Mouse (Mus musculus): ENCODE results near the gene Dnah5. TPM values are rescaled to one million over a fixed set of nuclear protein-coding genes. Genes with fewer than 3 reads are reported as not detected.

Gene Dnah5
- polyA plus RNA-seq, 1 experiment from 2014 or later: 0.36 TPM

- no peak overlapping the region for H3K27ac ChIP-seq (ENCODE audit: low read length)
- no peaks in the 10 kb centered on the region for H3K9me3 ChIP-seq (ENCODE audit: control insufficient read depth, low read length)
- H3K36me3 ChIP-seq (ENCODE audit: control insufficient read depth, insufficient read depth, low read length): no peaks in the 10 kb centered on the region
- no peak overlapping the region for H3K4me2 ChIP-seq (ENCODE audit: low read depth, low read length)
- no peaks in the 10 kb centered on the region for H3K4me1 ChIP-seq (replicated peaks; ENCODE audit: control insufficient read depth, insufficient read depth, low read length)
- no peak overlapping the region for H3K4me3 ChIP-seq (ENCODE audit: low read length)
- no peak for ATAC-seq (ENCODE audit: low read depth)
- H3K27me3 ChIP-seq (ENCODE audit: control insufficient read depth, insufficient read depth, low read depth, low read length): no peaks in the 10 kb centered on the region
- 28% methylated on average over 8 of the region's 8 CpGs for WGBS
- H3K9ac ChIP-seq (ENCODE audit: low read length): no peak overlapping the region
Measured at GRCm38 (mm10) chr15:28216358-28216757, 12.8 kb downstream of the Dnah5 start.

DNA sequence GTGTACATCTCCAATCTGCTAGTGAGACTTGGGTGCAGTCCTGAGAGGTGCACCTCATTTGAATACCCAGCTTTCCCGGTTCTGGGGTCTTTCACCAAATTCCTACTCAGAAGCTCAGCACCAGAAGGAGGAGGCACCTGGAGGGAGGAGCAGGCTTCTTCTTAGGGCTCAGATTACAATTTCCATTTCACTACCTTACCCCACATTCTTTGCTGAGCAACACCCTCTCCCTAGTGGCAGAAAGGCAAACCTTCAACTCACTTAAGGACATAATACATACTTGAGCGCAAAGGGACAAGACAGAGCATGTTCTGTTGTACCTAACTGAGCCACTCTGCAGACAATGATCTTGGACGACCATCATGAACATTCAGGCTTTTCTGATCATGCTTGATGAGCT lies 23.8 kb downstream of the Dnah5 start:
- H3K27ac ChIP-seq (ENCODE audit: low read length): no peak overlapping the region
- no peak overlapping the region for H3K4me2 ChIP-seq (ENCODE audit: low read depth, low read length)
- no peaks in the 10 kb centered on the region for H3K4me1 ChIP-seq (replicated peaks; ENCODE audit: control insufficient read depth, insufficient read depth, low read length)
- ATAC-seq (ENCODE audit: low read depth): no peak
- no peak overlapping the region for H3K9ac ChIP-seq (ENCODE audit: low read length)
- H3K4me3 ChIP-seq (ENCODE audit: low read length): no peak overlapping the region
- no peaks in the 10 kb centered on the region for H3K9me3 ChIP-seq (ENCODE audit: control insufficient read depth, low read length)
- no peaks in the 10 kb centered on the region for H3K27me3 ChIP-seq (ENCODE audit: control insufficient read depth, insufficient read depth, low read depth, low read length)
- no peaks in the 10 kb centered on the region for H3K36me3 ChIP-seq (ENCODE audit: control insufficient read depth, insufficient read depth, low read length)
- WGBS: 38% methylated on average over 3 of the region's 3 CpGs

- no peak for ATAC-seq (ENCODE audit: low read depth)
- H3K27me3 ChIP-seq (ENCODE audit: control insufficient read depth, insufficient read depth, low read depth, low read length): no peaks in the 10 kb centered on the region
- H3K36me3 ChIP-seq (ENCODE audit: control insufficient read depth, insufficient read depth, low read length): no peaks in the 10 kb centered on the region
- no peak overlapping the region for H3K9ac ChIP-seq (ENCODE audit: low read length)
- H3K9me3 ChIP-seq (ENCODE audit: control insufficient read depth, low read length): no peaks in the 10 kb centered on the region
- no peak overlapping the region for H3K27ac ChIP-seq (ENCODE audit: low read length)
- 70% methylated on average over 1 of the region's 1 CpGs for WGBS
- H3K4me1 ChIP-seq (replicated peaks; ENCODE audit: control insufficient read depth, insufficient read depth, low read length): no peaks in the 10 kb centered on the region
- no peak overlapping the region for H3K4me2 ChIP-seq (ENCODE audit: low read depth, low read length)
- no peak overlapping the region for H3K4me3 ChIP-seq (ENCODE audit: low read length)
Measured at GRCm38 (mm10) chr15:28260250-28260649, 56.7 kb downstream of the Dnah5 start.

GRCm38 (mm10) chr15:28299438-28299837 lies 95.9 kb downstream of the Dnah5 start:
- no peaks in the 10 kb centered on the region for H3K27me3 ChIP-seq (ENCODE audit: control insufficient read depth, insufficient read depth, low read depth, low read length)
- H3K9ac ChIP-seq (ENCODE audit: low read length): no peak overlapping the region
- H3K4me1 ChIP-seq (replicated peaks; ENCODE audit: control insufficient read depth, insufficient read depth, low read length): no peaks in the 10 kb centered on the region
- no peak overlapping the region for H3K4me2 ChIP-seq (ENCODE audit: low read depth, low read length)
- H3K36me3 ChIP-seq (ENCODE audit: control insufficient read depth, insufficient read depth, low read length): no peaks in the 10 kb centered on the region
- WGBS: 75% methylated on average over 4 of the region's 4 CpGs
- no peak overlapping the region for H3K4me3 ChIP-seq (ENCODE audit: low read length)
- no peak for ATAC-seq (ENCODE audit: low read depth)
- no peaks in the 10 kb centered on the region for H3K9me3 ChIP-seq (ENCODE audit: control insufficient read depth, low read length)
- no peak overlapping the region for H3K27ac ChIP-seq (ENCODE audit: low read length)

DNA sequence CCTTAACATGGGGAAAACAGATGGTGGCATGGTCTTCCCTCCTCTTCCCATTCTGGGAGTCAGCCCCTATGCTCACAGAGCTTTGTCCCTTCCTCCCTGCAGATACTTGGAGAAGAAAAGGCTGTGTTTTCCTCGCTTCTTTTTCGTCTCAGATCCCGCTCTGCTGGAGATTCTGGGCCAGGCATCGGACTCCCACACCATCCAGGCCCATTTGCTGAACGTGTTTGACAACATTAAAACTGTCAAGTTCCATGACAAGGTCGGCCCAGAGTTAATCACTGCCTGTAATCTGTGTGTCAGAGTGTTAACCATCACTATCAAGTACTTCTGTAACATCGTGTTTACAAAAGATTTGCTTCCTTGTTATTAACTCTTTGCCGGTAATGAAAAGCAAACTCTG lies 103.6 kb downstream of the Dnah5 start:
- Histone ChIP-seq H3K4me3 (ENCODE audit: low read length) (no peak overlapping the region), H3K4me2 (ENCODE audit: low read depth, low read length) (no peak overlapping the region), H3K9ac (ENCODE audit: low read length) (no peak overlapping the region), H3K4me1 (replicated peaks; ENCODE audit: control insufficient read depth, insufficient read depth, low read length) (no peaks in the 10 kb centered on the region), H3K27me3 (ENCODE audit: control insufficient read depth, insufficient read depth, low read depth, low read length) (no peaks in the 10 kb centered on the region), H3K9me3 (ENCODE audit: control insufficient read depth, low read length) (no peaks in the 10 kb centered on the region), H3K27ac (ENCODE audit: low read length) (no peak overlapping the region), H3K36me3 (ENCODE audit: control insufficient read depth, insufficient read depth, low read length) (no peaks in the 10 kb centered on the region)
- no peak for ATAC-seq (ENCODE audit: low read depth)
- 24% methylated on average over 8 of the region's 8 CpGs for WGBS

GRCm38 (mm10) chr15:28307884-28308283 lies 104.3 kb downstream of the Dnah5 start:
- Histone ChIP-seq H3K4me2 (ENCODE audit: low read depth, low read length) (no peak overlapping the region), H3K36me3 (ENCODE audit: control insufficient read depth, insufficient read depth, low read length) (no peaks in the 10 kb centered on the region), H3K9ac (ENCODE audit: low read length) (no peak overlapping the region), H3K27me3 (ENCODE audit: control insufficient read depth, insufficient read depth, low read depth, low read length) (no peaks in the 10 kb centered on the region), H3K4me1 (replicated peaks; ENCODE audit: control insufficient read depth, insufficient read depth, low read length) (no peaks in the 10 kb centered on the region), H3K27ac (ENCODE audit: low read length) (no peak overlapping the region), H3K4me3 (ENCODE audit: low read length) (no peak overlapping the region), H3K9me3 (ENCODE audit: control insufficient read depth, low read length) (no peaks in the 10 kb centered on the region)
- ATAC-seq (ENCODE audit: low read depth): no peak
- 82% methylated on average over 2 of the region's 2 CpGs for WGBS

DNA sequence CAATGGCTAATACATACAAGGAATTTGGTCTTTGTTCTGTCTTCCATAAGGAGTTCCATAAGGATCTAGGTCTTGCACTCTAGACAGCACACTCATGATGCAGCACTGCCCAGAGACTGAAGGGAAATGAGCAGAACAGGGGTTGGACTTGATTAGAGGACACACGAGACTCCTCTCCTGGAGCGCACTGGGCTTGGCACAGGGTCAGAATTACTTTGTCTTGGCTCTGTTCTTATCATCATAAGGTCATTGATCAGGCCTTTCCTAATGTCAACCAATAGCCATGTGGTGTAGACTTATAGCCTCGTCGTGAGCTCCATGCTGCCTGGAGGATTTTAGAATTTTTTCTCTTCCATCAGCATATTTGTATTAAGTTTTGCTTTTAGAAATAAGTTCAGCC lies 107.0 kb downstream of the Dnah5 start:
- Histone ChIP-seq H3K4me2 (ENCODE audit: low read depth, low read length) (no peak overlapping the region), H3K27ac (ENCODE audit: low read length) (no peak overlapping the region), H3K9me3 (ENCODE audit: control insufficient read depth, low read length) (no peaks in the 10 kb centered on the region), H3K9ac (ENCODE audit: low read length) (no peak overlapping the region), H3K4me3 (ENCODE audit: low read length) (no peak overlapping the region), H3K27me3 (ENCODE audit: control insufficient read depth, insufficient read depth, low read depth, low read length) (no peaks in the 10 kb centered on the region), H3K4me1 (replicated peaks; ENCODE audit: control insufficient read depth, insufficient read depth, low read length) (no peaks in the 10 kb centered on the region), H3K36me3 (ENCODE audit: control insufficient read depth, insufficient read depth, low read length) (no peaks in the 10 kb centered on the region)
- no peak for ATAC-seq (ENCODE audit: low read depth)
- 57% methylated on average over 4 of the region's 4 CpGs for WGBS

DNA sequence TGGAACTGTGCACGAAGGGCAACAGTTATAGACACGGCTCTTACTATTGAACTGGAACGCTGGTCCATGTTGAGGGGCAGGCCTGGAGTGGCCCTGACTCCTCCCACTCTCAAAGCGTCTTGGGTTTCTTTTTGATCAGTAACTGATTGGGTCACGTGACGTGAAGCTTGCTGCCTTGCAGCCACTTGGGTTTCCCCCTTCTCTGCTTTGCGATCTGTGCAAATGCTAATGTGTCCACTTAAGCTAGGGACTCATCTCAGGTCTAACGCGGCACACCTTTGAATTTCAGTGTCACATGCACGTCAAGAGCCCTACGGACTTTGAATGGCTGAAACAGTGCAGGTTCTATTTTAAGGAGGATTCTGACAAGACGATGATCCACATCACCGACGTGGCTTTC lies 109.9 kb downstream of the Dnah5 start:
- no peak overlapping the region for H3K27ac ChIP-seq (ENCODE audit: low read length)
- WGBS: 61% methylated on average over 14 of the region's 14 CpGs
- H3K9ac ChIP-seq (ENCODE audit: low read length): no peak overlapping the region
- H3K4me3 ChIP-seq (ENCODE audit: low read length): no peak overlapping the region
- no peaks in the 10 kb centered on the region for H3K36me3 ChIP-seq (ENCODE audit: control insufficient read depth, insufficient read depth, low read length)
- H3K4me1 ChIP-seq (replicated peaks; ENCODE audit: control insufficient read depth, insufficient read depth, low read length): no peaks in the 10 kb centered on the region
- no peaks in the 10 kb centered on the region for H3K27me3 ChIP-seq (ENCODE audit: control insufficient read depth, insufficient read depth, low read depth, low read length)
- no peak for ATAC-seq (ENCODE audit: low read depth)
- no peaks in the 10 kb centered on the region for H3K9me3 ChIP-seq (ENCODE audit: control insufficient read depth, low read length)
- H3K4me2 ChIP-seq (ENCODE audit: low read depth, low read length): no peak overlapping the region

- H3K4me1 ChIP-seq (replicated peaks; ENCODE audit: control insufficient read depth, insufficient read depth, low read length): no peaks in the 10 kb centered on the region
- H3K4me2 ChIP-seq (ENCODE audit: low read depth, low read length): no peak overlapping the region
- no peaks in the 10 kb centered on the region for H3K36me3 ChIP-seq (ENCODE audit: control insufficient read depth, insufficient read depth, low read length)
- no peak for ATAC-seq (ENCODE audit: low read depth)
- H3K27ac ChIP-seq (ENCODE audit: low read length): no peak overlapping the region
- H3K27me3 ChIP-seq (ENCODE audit: control insufficient read depth, insufficient read depth, low read depth, low read length): no peaks in the 10 kb centered on the region
- H3K4me3 ChIP-seq (ENCODE audit: low read length): no peak overlapping the region
- H3K9ac ChIP-seq (ENCODE audit: low read length): no peak overlapping the region
- no peaks in the 10 kb centered on the region for H3K9me3 ChIP-seq (ENCODE audit: control insufficient read depth, low read length)
- 22% methylated on average over 6 of the region's 6 CpGs for WGBS
Measured at GRCm38 (mm10) chr15:28315812-28316528, 112.4 kb downstream of the Dnah5 start.

DNA sequence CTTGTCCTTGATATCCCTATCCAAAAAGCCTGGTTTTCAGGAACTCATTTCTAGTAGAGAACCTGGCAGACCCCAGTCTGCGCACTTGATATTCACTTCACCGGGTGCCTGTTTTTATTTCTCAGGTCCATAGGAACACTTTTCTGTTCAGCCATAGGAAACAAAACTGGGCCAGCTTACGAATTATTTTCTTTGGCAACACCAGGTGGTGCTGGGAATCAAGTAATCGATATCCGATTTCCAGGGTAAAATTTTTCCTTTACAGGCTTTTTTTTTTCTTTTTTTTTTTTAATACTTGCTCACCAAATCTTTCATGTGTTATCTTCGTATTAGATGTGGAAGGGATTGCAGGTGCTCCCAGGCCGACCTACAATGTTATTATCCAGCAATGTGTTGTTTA lies 119.0 kb downstream of the Dnah5 start:
- Histone ChIP-seq H3K4me2 (ENCODE audit: low read depth, low read length) (no peak overlapping the region), H3K4me1 (replicated peaks; ENCODE audit: control insufficient read depth, insufficient read depth, low read length) (no peaks in the 10 kb centered on the region), H3K27ac (ENCODE audit: low read length) (no peak overlapping the region), H3K4me3 (ENCODE audit: low read length) (no peak overlapping the region), H3K9me3 (ENCODE audit: control insufficient read depth, low read length) (no peaks in the 10 kb centered on the region), H3K9ac (ENCODE audit: low read length) (no peak overlapping the region), H3K36me3 (ENCODE audit: control insufficient read depth, insufficient read depth, low read length) (no peaks in the 10 kb centered on the region), H3K27me3 (ENCODE audit: control insufficient read depth, insufficient read depth, low read depth, low read length) (no peaks in the 10 kb centered on the region)
- ATAC-seq (ENCODE audit: low read depth): no peak
- WGBS: 79% methylated on average over 7 of the region's 7 CpGs

Measured in lung, embryonic 16.5 days (tissue).